Mouse (Mus musculus) lung, postnatal 0 days (tissue): ENCODE results near the gene Gsg1l. TPM values are rescaled to one million over a fixed set of nuclear protein-coding genes. Genes with fewer than 3 reads are reported as not detected.

Source experiments
- ATAC-seq: fragments of 200-750 bp; cut with Nextera tagmentation; 2 replicates; pipeline ENCODE4 v1.8.0; 2017; ENCODE audit warnings: moderate library complexity
- DNase-seq: peaks from one replicate; pipeline ENCODE4 v3.0.0-alpha.2; 2016; ENCODE audit warnings: low spot score
- H3K27ac ChIP-seq: fragments of 300-500 bp; sonication (generic); 2 replicates; pipeline ENCODE4 v1.5.1; 2014; ENCODE audit warnings: antibody characterized with exemption, mild to moderate bottlenecking, low read length, mixed read lengths
- H3K27me3 ChIP-seq: fragments of 300-500 bp; sonication (generic); replicated peaks from 2 replicates; pipeline ENCODE4 v1.6.1; 2014; ENCODE audit warnings: low read length, mixed read lengths; ENCODE audit not compliant: insufficient read depth
- H3K36me3 ChIP-seq: fragments of 300-500 bp; sonication (generic); 2 replicates; pipeline ENCODE4 v1.6.1; 2014; ENCODE audit warnings: low read length, mixed read lengths; ENCODE audit not compliant: insufficient read depth
- H3K4me1 ChIP-seq: fragments of 300-500 bp; sonication (generic); 2 replicates; pipeline ENCODE4 v1.6.1; 2014; ENCODE audit warnings: antibody characterized with exemption, low read depth, low read length, mixed read lengths; ENCODE audit not compliant: insufficient read depth
- H3K4me2 ChIP-seq: fragments of 300-500 bp; sonication (generic); replicated peaks from 2 replicates; pipeline ENCODE4 v1.6.1; 2014; ENCODE audit warnings: low read depth, mild to moderate bottlenecking, low read length, moderate library complexity, mixed read lengths
- H3K4me3 ChIP-seq: fragments of 300-500 bp; sonication (generic); 2 replicates; pipeline ENCODE4 v1.5.1; 2014; ENCODE audit warnings: low read depth, low read length
- H3K9ac ChIP-seq: fragments of 300-500 bp; sonication (generic); replicated peaks from 2 replicates; pipeline ENCODE4 v1.6.1; 2014; ENCODE audit warnings: low read depth, mild to moderate bottlenecking
- H3K9me3 ChIP-seq: fragments of 300-500 bp; sonication (generic); 2 replicates; pipeline ENCODE4 v1.6.1; 2016; ENCODE audit warnings: low read length, mixed read lengths
- CTCF ChIP-seq: IDR thresholded peaks from 2 replicates; pipeline ENCODE4 v1.5.1; 2016; ENCODE audit warnings: antibody characterized with exemption, mild to moderate bottlenecking
- EP300 ChIP-seq: IDR thresholded peaks from 2 replicates; pipeline ENCODE4 v1.6.1; 2016; ENCODE audit warnings: antibody characterized with exemption, mild to moderate bottlenecking, control low read depth
- WGBS: fragments of 180-500 bp; shearing (Covaris S2); extraction: QIAGEN DNeasy Blood & Tissue Kit; methylation state at CpG from one replicate; pipeline ENCODE4 v1.1.7; 2014; 5-methylcytosine and 5-hydroxymethylcytosine counted together
- polyA plus RNA-seq: library from polyadenylated mRNA; unstranded; fragments of >200 nt; fragmentation: Nextera tagmentation; extraction: Ambion mirVana; gene quantifications from 2 replicates; pipeline ENCODE4 v1.2.1, GENCODE M21; 2015

The Gsg1l gene
- polyA plus RNA-seq, 1 experiment from 2014 or later: 0.66 TPM

- WGBS: 90% methylated on average over 5 of the region's 5 CpGs
- Histone ChIP-seq H3K36me3 (no peaks in the 10 kb centered on the region), H3K27ac (no peak overlapping the region), H3K9ac (no peak overlapping the region), H3K27me3 (no peaks in the 10 kb centered on the region), H3K4me3 (no peak overlapping the region), H3K4me2 (no peak overlapping the region), H3K4me1 (peaks cover 6% of the 10 kb centered on the region), H3K9me3 (no peaks in the 10 kb centered on the region)
- TF ChIP-seq EP300 (no peak), CTCF (no peak)
- ATAC-seq: no peak
- no peak for DNase-seq
Measured at GRCm38 (mm10) chr7:125828561-125828960, 253.7 kb downstream of the Gsg1l start.

Other genes with a start within 250 kb of the Gsg1l start
- gene Xpo6, start 118.1 kb upstream of the Gsg1l start, polyA plus RNA-seq: 19.7 and 20.8 TPM in 2 replicates
- gene Sbk1, start 190.2 kb upstream of the Gsg1l start, polyA plus RNA-seq: 5.5 and 5.7 TPM in 2 replicates